Mouse (Mus musculus) lung, embryonic 16.5 days (tissue): Measurements from ENCODE around the gene Tma16. TPM values are rescaled to one million over a fixed set of nuclear protein-coding genes. Genes with fewer than 3 reads are reported as not detected.

Experiments
- ATAC-seq: fragments of 200-750 bp; cut with Nextera tagmentation; 2 replicates; pipeline ENCODE4 v1.8.0; 2017; ENCODE audit warnings: low read depth, mild to moderate bottlenecking, moderate library complexity
- H3K27ac ChIP-seq: fragments of 300-500 bp; sonication (generic); 2 replicates; pipeline ENCODE4 v1.5.1; 2014; ENCODE audit warnings: mild to moderate bottlenecking, control low read depth, low read length
- H3K27me3 ChIP-seq: fragments of 300-500 bp; sonication (generic); 2 replicates; pipeline ENCODE4 v1.6.1; 2014; ENCODE audit warnings: low read depth, low read length, mixed read lengths; ENCODE audit not compliant: control insufficient read depth, insufficient read depth
- H3K36me3 ChIP-seq: fragments of 300-500 bp; sonication (generic); 2 replicates; pipeline ENCODE4 v1.6.1; 2014; ENCODE audit warnings: low read length; ENCODE audit not compliant: control insufficient read depth, insufficient read depth
- H3K4me1 ChIP-seq: fragments of 300-500 bp; sonication (generic); replicated peaks from 2 replicates; pipeline ENCODE4 v1.6.1; 2014; ENCODE audit warnings: low read length, mixed read lengths; ENCODE audit not compliant: control insufficient read depth, insufficient read depth
- H3K4me2 ChIP-seq: fragments of 300-500 bp; sonication (generic); 2 replicates; pipeline ENCODE4 v1.6.1; 2014; ENCODE audit warnings: low read depth, low read length, control low read depth
- H3K4me3 ChIP-seq: fragments of 300-500 bp; sonication (generic); 2 replicates; pipeline ENCODE4 v1.5.1; 2014; ENCODE audit warnings: mild to moderate bottlenecking, low read length, control low read depth
- H3K9ac ChIP-seq: fragments of 300-500 bp; sonication (generic); 2 replicates; pipeline ENCODE4 v1.6.1; 2014; ENCODE audit warnings: low read length, control low read depth
- H3K9me3 ChIP-seq: fragments of 300-500 bp; sonication (generic); 2 replicates; pipeline ENCODE4 v1.6.1; 2016; ENCODE audit warnings: low read length; ENCODE audit not compliant: control insufficient read depth
- WGBS: fragments of 180-500 bp; shearing (Covaris S2); extraction: QIAGEN DNeasy Blood & Tissue Kit; methylation state at CpG from one replicate; pipeline ENCODE4 v1.1.7; 2014; 5-methylcytosine and 5-hydroxymethylcytosine counted together
- polyA plus RNA-seq: library from polyadenylated mRNA; unstranded; fragments of >200 nt; fragmentation: Nextera tagmentation; extraction: Ambion mirVana; gene quantifications from 2 replicates; pipeline ENCODE4 v1.2.1, GENCODE M21; 2015

The Tma16 gene
- polyA plus RNA-seq, 1 experiment from 2014 or later = 9.6 TPM

GRCm38 (mm10) chr8:66488556-66488955 is 2.2 kb upstream of the Tma16 start:
- H3K27me3 ChIP-seq = no peaks in the 10 kb centered on the region
- H3K4me2 ChIP-seq = no peak overlapping the region
- no peak for ATAC-seq
- H3K9ac ChIP-seq = no peak overlapping the region
- no peaks in the 10 kb centered on the region for H3K9me3 ChIP-seq
- no peak overlapping the region for H3K4me3 ChIP-seq
- 52% methylated on average over 3 of the region's 3 CpGs for WGBS
- no peak overlapping the region for H3K27ac ChIP-seq
- no peaks in the 10 kb centered on the region for H3K36me3 ChIP-seq
- H3K4me1 ChIP-seq = 0 out of 2 replicates have a peak, but pooled peaks cover 4% of the 10 kb centered on the region

DNA sequence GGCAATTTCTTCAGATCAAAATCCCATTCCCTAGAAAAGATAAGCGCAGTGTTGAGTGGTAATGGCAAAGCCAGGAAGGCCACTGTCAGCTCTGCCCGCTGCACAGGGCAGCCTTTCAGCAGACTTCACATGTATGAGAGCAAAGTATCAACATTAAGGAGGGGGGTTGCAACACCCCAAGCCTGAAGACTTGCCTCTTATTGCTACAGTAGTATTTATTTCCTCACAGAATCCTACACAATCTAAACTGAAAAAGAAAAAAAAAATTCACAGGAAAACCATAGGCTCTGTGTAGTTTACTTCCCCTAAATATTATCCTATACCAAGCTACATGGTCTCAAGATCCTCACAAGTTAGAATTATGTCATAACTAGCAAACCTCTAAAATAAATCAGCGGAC is 9.4 kb downstream of the Tma16 start:
- Histone ChIP-seq H3K36me3 (peaks cover 25% of the 10 kb centered on the region), H3K4me3 (no peak overlapping the region), H3K9me3 (no peaks in the 10 kb centered on the region), H3K27me3 (no peaks in the 10 kb centered on the region), H3K4me2 (no peak overlapping the region), H3K27ac (no peak overlapping the region), H3K4me1 (no peaks in the 10 kb centered on the region), H3K9ac (no peak overlapping the region)
- ATAC-seq = no peak
- 91% methylated on average over 3 of the region's 3 CpGs for WGBS

DNA sequence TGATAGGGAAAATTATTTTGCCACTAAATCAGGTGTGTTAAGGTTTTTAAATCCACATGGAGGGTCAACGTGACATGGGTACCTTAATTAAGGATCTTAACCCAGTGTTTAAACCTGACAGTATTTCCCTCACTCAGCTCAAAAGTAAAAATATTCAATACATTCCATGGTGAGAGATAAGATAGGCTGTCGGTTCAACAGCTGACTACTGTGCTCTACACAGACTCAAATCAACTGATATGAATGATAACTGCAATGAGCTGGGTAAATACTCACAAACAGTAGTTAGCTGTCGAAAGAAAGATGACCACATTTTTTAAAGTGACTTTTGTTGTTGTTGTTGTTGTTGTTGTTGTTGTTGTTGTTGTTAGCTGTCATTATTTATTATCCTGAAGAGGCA is 16.5 kb downstream of the Tma16 start:
- no peaks in the 10 kb centered on the region for H3K27me3 ChIP-seq
- ATAC-seq = no peak
- H3K27ac ChIP-seq = no peak overlapping the region
- H3K4me1 ChIP-seq = no peaks in the 10 kb centered on the region
- H3K36me3 ChIP-seq = no peaks in the 10 kb centered on the region
- H3K4me2 ChIP-seq = no peak overlapping the region
- 66% methylated on average over 3 of the region's 3 CpGs for WGBS
- H3K9me3 ChIP-seq = no peaks in the 10 kb centered on the region
- no peak overlapping the region for H3K9ac ChIP-seq
- H3K4me3 ChIP-seq = no peak overlapping the region

DNA sequence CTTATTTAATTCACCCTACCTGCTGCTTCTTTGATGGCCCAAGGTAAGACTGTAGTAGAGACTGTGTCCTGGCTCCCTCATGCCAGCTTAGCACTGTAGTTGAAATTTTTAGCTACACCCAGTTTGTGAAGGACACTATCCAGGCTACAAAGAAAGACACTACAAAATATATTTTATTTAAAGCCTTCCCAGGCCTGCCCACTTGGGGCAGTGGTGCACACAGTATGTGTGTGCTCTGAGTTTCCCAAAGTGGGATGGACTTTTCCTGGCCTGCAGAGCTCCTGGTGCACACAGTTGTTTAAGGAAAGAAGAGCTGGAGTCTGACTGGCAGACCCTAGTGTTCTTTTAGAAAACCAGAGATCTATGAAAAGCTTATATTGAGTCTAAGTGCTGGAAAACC is 29.3 kb downstream of the Tma16 start:
- H3K4me1 ChIP-seq = no peaks in the 10 kb centered on the region
- H3K4me3 ChIP-seq = no peak overlapping the region
- H3K36me3 ChIP-seq = no peaks in the 10 kb centered on the region
- no peak overlapping the region for H3K27ac ChIP-seq
- H3K9me3 ChIP-seq = no peaks in the 10 kb centered on the region
- H3K9ac ChIP-seq = no peak overlapping the region
- H3K27me3 ChIP-seq = no peaks in the 10 kb centered on the region
- H3K4me2 ChIP-seq = no peak overlapping the region
- no peak for ATAC-seq

DNA sequence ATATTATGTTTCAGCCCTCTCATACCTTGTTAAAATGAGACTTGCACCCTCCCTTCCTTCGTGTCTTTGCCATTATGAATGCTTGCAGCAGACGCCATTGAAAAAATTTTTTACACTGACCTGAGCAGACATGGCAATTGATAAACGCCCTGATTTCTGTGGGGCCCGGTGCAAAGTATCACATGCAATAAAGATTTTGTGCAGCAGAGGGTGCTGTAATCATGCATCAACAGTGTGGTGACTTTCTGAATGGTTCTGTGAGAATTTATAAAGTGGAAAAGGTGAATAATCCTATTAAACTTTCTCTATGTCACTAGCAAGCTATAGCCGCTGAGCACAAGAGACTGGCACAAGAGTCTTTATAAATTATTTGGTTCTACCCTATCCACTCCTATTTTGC is 35.6 kb downstream of the Tma16 start:
- Histone ChIP-seq H3K4me1 (no peaks in the 10 kb centered on the region), H3K27me3 (no peaks in the 10 kb centered on the region), H3K4me3 (no peak overlapping the region), H3K36me3 (no peaks in the 10 kb centered on the region), H3K9me3 (no peaks in the 10 kb centered on the region), H3K4me2 (no peak overlapping the region), H3K9ac (no peak overlapping the region), H3K27ac (no peak overlapping the region)
- ATAC-seq = no peak
- WGBS = 20% methylated on average over 5 of the region's 5 CpGs

- Histone ChIP-seq H3K4me1 (no peaks in the 10 kb centered on the region), H3K9ac (no peak overlapping the region), H3K4me3 (no peak overlapping the region), H3K27ac (no peak overlapping the region), H3K4me2 (no peak overlapping the region), H3K36me3 (no peaks in the 10 kb centered on the region), H3K9me3 (no peaks in the 10 kb centered on the region), H3K27me3 (no peaks in the 10 kb centered on the region)
- WGBS = 60% methylated on average over 3 of the region's 3 CpGs
- ATAC-seq = no peak
Measured at GRCm38 (mm10) chr8:66445351-66445750, 41.0 kb downstream of the Tma16 start.

GRCm38 (mm10) chr8:66444141-66444540 is 42.2 kb downstream of the Tma16 start:
- WGBS = 60% methylated on average over 5 of the region's 5 CpGs
- Histone ChIP-seq H3K9me3 (no peaks in the 10 kb centered on the region), H3K27me3 (no peaks in the 10 kb centered on the region), H3K4me3 (no peak overlapping the region), H3K9ac (no peak overlapping the region), H3K36me3 (no peaks in the 10 kb centered on the region), H3K27ac (no peak overlapping the region), H3K4me2 (no peak overlapping the region), H3K4me1 (no peaks in the 10 kb centered on the region)
- ATAC-seq = no peak

DNA sequence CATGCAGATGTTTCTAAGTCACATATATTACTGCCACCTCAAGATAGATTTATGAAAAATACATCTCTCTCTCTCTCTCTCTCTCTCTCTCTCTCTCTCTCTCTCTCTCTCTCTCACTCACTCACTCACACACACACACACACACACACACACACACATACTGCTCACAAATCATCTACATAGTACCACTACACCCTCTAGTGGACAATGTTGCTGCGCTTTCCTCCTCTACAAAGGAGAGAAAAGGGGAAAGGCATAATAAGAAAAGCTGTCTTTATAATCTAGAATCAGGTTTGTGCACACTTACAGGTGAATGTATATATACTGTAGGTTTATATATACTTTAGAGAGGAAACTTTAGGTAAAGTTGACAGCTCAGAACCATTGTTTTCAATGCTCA is 43.6 kb downstream of the Tma16 start:
- WGBS = 18% methylated on average over 1 of the region's 1 CpGs
- H3K4me3 ChIP-seq = no peak overlapping the region
- no peak overlapping the region for H3K9ac ChIP-seq
- H3K36me3 ChIP-seq = no peaks in the 10 kb centered on the region
- no peaks in the 10 kb centered on the region for H3K4me1 ChIP-seq
- ATAC-seq = no peak
- H3K9me3 ChIP-seq = no peaks in the 10 kb centered on the region
- no peak overlapping the region for H3K27ac ChIP-seq
- no peak overlapping the region for H3K4me2 ChIP-seq
- H3K27me3 ChIP-seq = no peaks in the 10 kb centered on the region

GRCm38 (mm10) chr8:66441123-66441522 is 45.2 kb downstream of the Tma16 start:
- no peak overlapping the region for H3K27ac ChIP-seq
- no peaks in the 10 kb centered on the region for H3K9me3 ChIP-seq
- no peaks in the 10 kb centered on the region for H3K36me3 ChIP-seq
- H3K4me1 ChIP-seq = no peaks in the 10 kb centered on the region
- no peak overlapping the region for H3K4me3 ChIP-seq
- H3K27me3 ChIP-seq = no peaks in the 10 kb centered on the region
- no peak for ATAC-seq
- H3K4me2 ChIP-seq = no peak overlapping the region
- no peak overlapping the region for H3K9ac ChIP-seq
- WGBS = 9% methylated on average over 1 of the region's 1 CpGs

GRCm38 (mm10) chr8:66438468-66438867 is 47.9 kb downstream of the Tma16 start:
- no peak overlapping the region for H3K27ac ChIP-seq
- WGBS = 70% methylated on average over 4 of the region's 4 CpGs
- no peaks in the 10 kb centered on the region for H3K36me3 ChIP-seq
- no peak overlapping the region for H3K4me2 ChIP-seq
- no peaks in the 10 kb centered on the region for H3K27me3 ChIP-seq
- H3K9ac ChIP-seq = no peak overlapping the region
- no peaks in the 10 kb centered on the region for H3K9me3 ChIP-seq
- no peak for ATAC-seq
- no peak overlapping the region for H3K4me3 ChIP-seq
- no peaks in the 10 kb centered on the region for H3K4me1 ChIP-seq
